Mouse (Mus musculus): Measurements from ENCODE around the gene Gm28047. TPM values are rescaled to one million over a fixed set of nuclear protein-coding genes. Genes with fewer than 3 reads are reported as not detected.
A peak's percentile ranks its signal among the peaks of the same experiment; 100 is the strongest.

The Gm28047 gene
- polyA plus RNA-seq, 1 experiment from 2014 or later, result not detected

- WGBS, result 83% methylated on average over 2 of the region's 2 CpGs
- no peak overlapping the region for H3K4me3 ChIP-seq
- H3K27me3 ChIP-seq, result no peaks in the 10 kb centered on the region
- no peak overlapping the region for H3K9ac ChIP-seq
- no peak overlapping the region for H3K4me2 ChIP-seq
- ATAC-seq (ENCODE audit: low FRiP score), result no peak
- no peak overlapping the region for H3K27ac ChIP-seq
- H3K36me3 ChIP-seq, result no peaks in the 10 kb centered on the region
- no peaks in the 10 kb centered on the region for H3K4me1 ChIP-seq (replicated peaks)
- no peaks in the 10 kb centered on the region for H3K9me3 ChIP-seq
Measured at GRCm38 (mm10) chr15:102567849-102568248, 57.0 kb downstream of the Gm28047 start.

- Histone ChIP-seq H3K4me3 (no peak overlapping the region), H3K27me3 (no peaks in the 10 kb centered on the region), H3K36me3 (peaks cover 15% of the 10 kb centered on the region), H3K27ac (no peak overlapping the region), H3K4me1 (replicated peaks) (no peaks in the 10 kb centered on the region), H3K4me2 (no peak overlapping the region), H3K9me3 (no peaks in the 10 kb centered on the region), H3K9ac (no peak overlapping the region)
- no peak for ATAC-seq (ENCODE audit: low FRiP score)
- 82% methylated on average over 5 of the region's 5 CpGs for WGBS
Measured at GRCm38 (mm10) chr15:102563681-102564080, 61.2 kb downstream of the Gm28047 start.

GRCm38 (mm10) chr15:102563061-102563460, 61.8 kb downstream of the Gm28047 start:
- Histone ChIP-seq H3K9me3 (no peaks in the 10 kb centered on the region), H3K9ac (no peak overlapping the region), H3K4me2 (no peak overlapping the region), H3K36me3 (peaks cover 15% of the 10 kb centered on the region), H3K4me3 (no peak overlapping the region), H3K4me1 (replicated peaks) (no peaks in the 10 kb centered on the region), H3K27me3 (no peaks in the 10 kb centered on the region), H3K27ac (0 out of 2 replicates have a peak overlapping the region, but pooled peaks have one; percentile 8)
- ATAC-seq (ENCODE audit: low FRiP score), result no peak
- 74% methylated on average over 3 of the region's 3 CpGs for WGBS

GRCm38 (mm10) chr15:102562491-102562890, 62.4 kb downstream of the Gm28047 start:
- H3K4me3 ChIP-seq, result no peak overlapping the region
- no peaks in the 10 kb centered on the region for H3K9me3 ChIP-seq
- no peaks in the 10 kb centered on the region for H3K4me1 ChIP-seq (replicated peaks)
- no peak overlapping the region for H3K9ac ChIP-seq
- 0 out of 2 replicates have a peak overlapping the region, but pooled peaks have one; percentile 8 for H3K27ac ChIP-seq
- H3K4me2 ChIP-seq, result no peak overlapping the region
- ATAC-seq (ENCODE audit: low FRiP score), result no peak
- 86% methylated on average over 1 of the region's 1 CpGs for WGBS
- H3K36me3 ChIP-seq, result peaks cover 15% of the 10 kb centered on the region
- no peaks in the 10 kb centered on the region for H3K27me3 ChIP-seq

- no peak for ATAC-seq (ENCODE audit: low FRiP score)
- H3K4me3 ChIP-seq, result no peak overlapping the region
- H3K9me3 ChIP-seq, result no peaks in the 10 kb centered on the region
- H3K4me2 ChIP-seq, result no peak overlapping the region
- no peak overlapping the region for H3K9ac ChIP-seq
- no peaks in the 10 kb centered on the region for H3K27me3 ChIP-seq
- no peaks in the 10 kb centered on the region for H3K4me1 ChIP-seq (replicated peaks)
- no peak overlapping the region for H3K27ac ChIP-seq
- H3K36me3 ChIP-seq, result peaks cover 46% of the 10 kb centered on the region
Measured at GRCm38 (mm10) chr15:102557580-102557979, 67.3 kb downstream of the Gm28047 start.

GRCm38 (mm10) chr15:102555581-102555980, 69.3 kb downstream of the Gm28047 start:
- H3K4me3 ChIP-seq, result no peak overlapping the region
- no peaks in the 10 kb centered on the region for H3K27me3 ChIP-seq
- no peak for ATAC-seq (ENCODE audit: low FRiP score)
- H3K4me1 ChIP-seq (replicated peaks), result no peaks in the 10 kb centered on the region
- H3K9ac ChIP-seq, result no peak overlapping the region
- WGBS, result 91% methylated on average over 1 of the region's 1 CpGs
- peaks cover 57% of the 10 kb centered on the region for H3K36me3 ChIP-seq
- no peak overlapping the region for H3K27ac ChIP-seq
- H3K4me2 ChIP-seq, result no peak overlapping the region
- H3K9me3 ChIP-seq, result no peaks in the 10 kb centered on the region

GRCm38 (mm10) chr15:102552599-102552998, 72.3 kb downstream of the Gm28047 start:
- Histone ChIP-seq H3K9me3 (no peaks in the 10 kb centered on the region), H3K4me3 (no peak overlapping the region), H3K27me3 (no peaks in the 10 kb centered on the region), H3K36me3 (peaks cover 55% of the 10 kb centered on the region), H3K4me1 (replicated peaks) (no peaks in the 10 kb centered on the region), H3K27ac (no peak overlapping the region), H3K9ac (no peak overlapping the region), H3K4me2 (no peak overlapping the region)
- no peak for ATAC-seq (ENCODE audit: low FRiP score)
- 97% methylated on average over 5 of the region's 5 CpGs for WGBS

- Histone ChIP-seq H3K27ac (peak overlapping the region; percentile 76), H3K27me3 (no peaks in the 10 kb centered on the region), H3K4me1 (replicated peaks) (peaks cover 8% of the 10 kb centered on the region; the same call in 1 of the 2 replicates), H3K36me3 (peaks cover 48% of the 10 kb centered on the region), H3K4me3 (no peak overlapping the region), H3K4me2 (no peak overlapping the region), H3K9me3 (no peaks in the 10 kb centered on the region), H3K9ac (no peak overlapping the region)
- ATAC-seq (ENCODE audit: low FRiP score), result no peak
- WGBS, result 91% methylated on average over 3 of the region's 3 CpGs
Measured at GRCm38 (mm10) chr15:102547478-102547877, 77.4 kb downstream of the Gm28047 start.

GRCm38 (mm10) chr15:102546677-102547427, 78.0 kb downstream of the Gm28047 start:
- peak overlapping the region; percentile 76 for H3K27ac ChIP-seq

GRCm38 (mm10) chr15:102546246-102546645, 78.6 kb downstream of the Gm28047 start:
- Histone ChIP-seq H3K27ac (peak overlapping the region; percentile 76; the same call in 1 of the 2 replicates), H3K36me3 (peaks cover 49% of the 10 kb centered on the region), H3K27me3 (no peaks in the 10 kb centered on the region), H3K4me2 (no peak overlapping the region), H3K4me3 (no peak overlapping the region), H3K4me1 (replicated peaks) (peaks cover 8% of the 10 kb centered on the region; the same call in 1 of the 2 replicates), H3K9ac (no peak overlapping the region), H3K9me3 (no peaks in the 10 kb centered on the region)
- 92% methylated on average over 3 of the region's 3 CpGs for WGBS
- ATAC-seq (ENCODE audit: low FRiP score), result no peak

More at GRCm38 (mm10) chr15:102546677-102547427, 78.0 kb downstream of the Gm28047 start:
- WGBS, result 78% methylated on average over 3 of the region's 3 CpGs
- Histone ChIP-seq H3K4me3 (no peak overlapping the region), H3K9ac (no peak overlapping the region), H3K9me3 (no peaks in the 10 kb centered on the region), H3K4me2 (no peak overlapping the region), H3K4me1 (replicated peaks) (peaks cover 8% of the 10 kb centered on the region; the same call in 1 of the 2 replicates), H3K36me3 (peaks cover 47% of the 10 kb centered on the region), H3K27me3 (no peaks in the 10 kb centered on the region)
- ATAC-seq (ENCODE audit: low FRiP score), result peak; percentile 39

GRCm38 (mm10) chr15:102544801-102545200, 80.1 kb downstream of the Gm28047 start:
- H3K9ac ChIP-seq, result no peak overlapping the region
- H3K4me3 ChIP-seq, result no peak overlapping the region
- peaks cover 57% of the 10 kb centered on the region for H3K36me3 ChIP-seq
- H3K27ac ChIP-seq, result no peak overlapping the region
- no peaks in the 10 kb centered on the region for H3K9me3 ChIP-seq
- peaks cover 8% of the 10 kb centered on the region; the same call in 1 of the 2 replicates for H3K4me1 ChIP-seq (replicated peaks)
- ATAC-seq (ENCODE audit: low FRiP score), result no peak
- no peak overlapping the region for H3K4me2 ChIP-seq
- no peaks in the 10 kb centered on the region for H3K27me3 ChIP-seq
- 92% methylated on average over 4 of the region's 4 CpGs for WGBS

GRCm38 (mm10) chr15:102533926-102534325, 90.9 kb downstream of the Gm28047 start:
- no peaks in the 10 kb centered on the region for H3K9me3 ChIP-seq
- WGBS, result 93% methylated on average over 7 of the region's 7 CpGs

More at GRCm38 (mm10) chr15:102533926-102534325, 90.9 kb downstream of the Gm28047 start:
- no peaks in the 10 kb centered on the region for H3K4me1 ChIP-seq (replicated peaks)
- ATAC-seq (ENCODE audit: low FRiP score), result no peak
- H3K9ac ChIP-seq, result no peak overlapping the region
- H3K4me3 ChIP-seq, result no peak overlapping the region
- H3K27me3 ChIP-seq, result no peaks in the 10 kb centered on the region
- no peak overlapping the region for H3K27ac ChIP-seq
- H3K4me2 ChIP-seq, result no peak overlapping the region
- peaks cover 71% of the 10 kb centered on the region for H3K36me3 ChIP-seq

Data from hindbrain, embryonic 13.5 days (tissue).